Mouse (Mus musculus): ENCODE measurements around the gene Zbp1.

GRCm38 (mm10) chr2:173165357-173165756 lies 53.4 kb downstream of the Zbp1 start:
- TF ChIP-seq CTCF (IDR thresholded peaks at IDR 0.05; ENCODE audit: low read depth, low read length) (no peak), POLR2A (IDR thresholded peaks at IDR 0.05; ENCODE audit: borderline replicate concordance, low read depth, low read length) (no peak)

Data from bone marrow macrophage, adult 2 months (primary cell).